Mouse (Mus musculus): ENCODE measurements at regions not wholly inside any gene's neighbourhood (a gene's known extent, or its start where the extent isn't known, plus 50 kb on each side); places are given as distances from the start of the nearest gene placed in this dataset.

DNA sequence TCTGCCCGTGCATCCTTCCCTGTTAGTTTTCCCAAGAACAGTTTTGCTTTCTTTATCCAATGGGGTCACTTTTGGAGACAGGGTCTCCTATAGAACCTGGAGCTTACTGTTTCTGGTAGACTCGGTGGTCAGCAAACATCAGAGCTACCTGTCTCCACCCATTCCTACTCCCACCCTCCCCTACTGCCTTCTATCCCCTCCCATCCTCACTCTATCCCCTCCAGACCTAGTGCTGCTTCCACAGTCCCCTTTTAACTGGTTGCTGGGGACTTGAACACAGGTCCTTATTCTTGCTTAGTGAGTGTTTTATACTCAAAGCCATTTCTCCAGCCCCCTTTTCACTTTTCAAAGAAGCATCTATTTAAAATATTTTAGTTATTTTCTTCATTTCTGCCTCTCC lies 189.4 kb upstream of the Fat4 start:
- DNase-seq (ENCODE audit: low read depth): no peak

DNA sequence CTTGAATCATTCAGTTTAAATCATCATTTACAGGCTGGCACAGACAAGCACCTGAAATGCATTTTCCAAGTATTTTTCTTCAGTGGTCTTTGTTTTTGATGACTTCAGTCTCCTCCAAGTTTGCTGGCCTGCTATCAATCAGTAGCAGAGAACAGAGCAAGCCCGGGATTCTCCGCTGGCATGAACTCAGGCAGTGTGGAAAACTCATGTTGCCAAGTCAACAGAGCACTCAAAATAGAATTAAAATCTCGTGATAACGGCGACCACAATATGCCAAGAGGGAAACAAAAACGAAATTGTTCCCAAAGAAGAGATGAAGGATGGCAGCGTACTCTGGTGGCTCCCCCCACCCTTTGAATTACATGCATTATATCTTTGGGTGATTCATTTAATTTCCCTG lies 190.9 kb upstream of the Fat4 start:
- DNase-seq (ENCODE audit: low read depth): no peak

DNA sequence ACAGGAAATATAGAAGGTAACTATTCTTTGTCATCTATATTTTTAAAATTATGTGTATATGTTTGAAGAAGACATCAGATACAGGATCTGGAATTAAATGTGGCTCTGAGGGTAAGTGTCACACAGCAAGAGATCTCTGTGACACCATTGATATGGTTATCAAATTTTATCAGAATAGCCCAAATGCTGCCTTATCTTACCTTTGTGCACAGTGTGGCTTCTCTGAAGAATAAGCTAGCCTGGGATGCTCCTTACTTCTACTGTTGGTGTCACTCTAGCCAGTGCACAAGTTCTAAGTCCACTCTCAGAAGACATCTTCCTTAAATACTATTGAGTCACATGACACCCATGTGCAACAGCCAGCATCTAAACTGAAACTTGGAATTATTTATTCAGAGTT lies 194.0 kb upstream of the Fat4 start:
- no peak for DNase-seq (ENCODE audit: low read depth)

DNA sequence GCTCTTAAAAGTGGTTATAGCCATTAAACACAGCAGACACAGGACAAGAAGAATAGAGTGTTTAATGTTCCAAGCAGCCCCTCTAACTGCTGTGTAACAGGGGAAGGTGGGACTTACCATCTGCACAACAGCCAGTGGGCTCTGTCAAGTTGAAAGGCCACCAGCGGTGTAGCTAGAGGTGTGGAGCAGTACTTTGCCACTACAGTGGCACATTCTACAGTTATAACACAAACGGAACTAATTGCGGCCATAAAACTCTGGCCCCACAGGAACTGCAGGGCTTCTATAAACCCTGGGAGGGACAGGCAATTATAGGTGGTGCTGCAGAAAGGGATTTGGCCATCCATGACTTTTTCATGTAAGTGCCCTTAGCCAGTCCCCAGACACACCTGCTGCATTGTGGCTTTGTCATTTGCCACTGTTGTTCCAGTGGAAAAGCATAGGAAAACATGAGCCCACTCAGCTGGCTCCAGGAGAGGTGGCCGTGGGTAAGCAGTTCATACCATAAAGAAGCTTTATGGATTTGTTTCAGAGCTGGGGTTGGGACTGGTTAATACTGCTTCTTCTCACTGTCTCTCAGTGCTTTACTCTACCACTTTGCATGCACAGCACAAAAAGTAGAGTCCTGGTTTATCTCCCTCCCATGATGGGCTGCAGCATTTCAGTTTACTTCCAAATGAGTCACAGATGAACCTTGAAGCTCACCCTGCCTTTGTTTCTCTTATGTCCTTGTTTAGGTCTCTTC lies 199.8 kb upstream of the Ankrd50 start:
- no peak for DNase-seq (ENCODE audit: low read depth)

DNA sequence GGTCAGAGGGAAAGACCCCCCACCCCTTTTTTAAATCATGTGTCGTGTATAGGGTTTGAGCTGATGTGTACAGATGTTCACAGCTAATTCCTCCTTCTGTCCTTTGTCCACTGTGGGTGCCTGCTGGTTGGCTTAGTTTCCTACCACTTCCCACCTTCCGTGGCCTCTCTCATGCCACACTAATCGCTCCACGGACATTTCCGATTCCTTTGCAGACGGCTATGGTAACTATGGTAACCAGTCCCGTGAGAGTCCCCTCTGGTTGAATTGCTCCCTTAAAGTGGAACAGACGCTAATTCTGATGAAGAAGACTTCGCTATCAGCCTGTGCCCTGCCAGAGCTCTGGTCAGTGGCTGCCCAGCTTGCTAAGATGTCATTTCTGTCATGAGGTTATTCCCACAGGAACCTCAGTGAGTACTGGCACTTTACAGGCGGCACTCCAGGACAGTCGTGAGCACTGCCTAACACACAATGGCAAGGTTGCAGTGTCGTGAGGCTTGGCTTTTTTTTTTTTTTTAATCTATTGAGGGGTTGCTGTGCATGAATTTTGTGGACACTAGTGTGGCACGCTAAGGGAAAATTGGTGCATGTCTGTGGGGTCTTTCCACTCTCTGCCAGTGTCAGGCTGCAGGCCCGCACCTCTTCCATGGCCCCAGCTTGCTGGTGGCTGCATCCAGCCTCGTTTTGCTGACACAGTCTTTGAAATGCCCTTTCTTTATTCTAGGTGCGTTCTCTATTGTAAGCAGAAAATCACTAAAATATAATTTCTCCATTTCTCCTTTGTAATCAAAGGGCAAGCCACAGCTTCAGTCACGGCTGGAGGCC lies 179.2 kb upstream of the Ankrd50 start:
- DNase-seq (ENCODE audit: low read depth): no peak

DNA sequence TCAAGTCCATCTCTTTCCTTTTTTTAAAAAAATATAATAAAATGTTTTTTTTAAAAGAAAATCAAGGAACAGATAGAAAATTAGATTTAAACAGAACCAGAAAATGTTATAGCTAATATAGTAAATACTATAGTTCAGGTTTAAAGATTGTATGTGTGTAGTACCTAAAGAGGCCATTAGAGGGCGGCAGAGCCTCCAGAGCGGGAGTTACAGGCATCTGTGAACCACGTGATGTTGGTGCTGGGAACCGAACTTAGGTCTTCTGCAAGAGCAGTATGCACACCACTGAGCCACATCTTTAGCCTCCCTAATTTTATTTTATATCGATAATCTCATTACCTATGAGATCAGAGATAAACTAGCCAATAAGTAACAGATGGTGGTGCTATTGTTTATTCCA lies 178.4 kb upstream of the Ankrd50 start:
- DNase-seq (ENCODE audit: low read depth): no peak

DNA sequence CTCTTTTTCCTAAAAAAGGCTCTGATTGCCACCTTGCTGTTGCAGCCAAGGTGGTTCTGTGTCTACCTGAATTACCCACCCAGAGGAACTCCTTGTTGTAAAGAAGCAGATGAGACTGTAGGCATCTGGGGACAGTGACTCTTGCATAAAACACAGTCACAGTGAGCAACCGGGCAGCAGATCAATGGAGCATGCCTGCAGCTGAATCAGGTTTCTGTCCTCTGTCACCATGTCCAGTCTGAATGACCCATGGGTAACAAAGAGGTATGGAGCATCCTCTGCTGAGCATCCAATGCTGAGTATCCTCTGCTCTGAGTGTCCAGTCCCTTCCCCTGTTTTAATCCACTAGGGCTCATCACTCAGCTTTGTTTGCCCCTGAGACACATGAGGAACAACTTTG lies 172.1 kb upstream of the Ankrd50 start:
- no peak for DNase-seq (ENCODE audit: low read depth)

DNA sequence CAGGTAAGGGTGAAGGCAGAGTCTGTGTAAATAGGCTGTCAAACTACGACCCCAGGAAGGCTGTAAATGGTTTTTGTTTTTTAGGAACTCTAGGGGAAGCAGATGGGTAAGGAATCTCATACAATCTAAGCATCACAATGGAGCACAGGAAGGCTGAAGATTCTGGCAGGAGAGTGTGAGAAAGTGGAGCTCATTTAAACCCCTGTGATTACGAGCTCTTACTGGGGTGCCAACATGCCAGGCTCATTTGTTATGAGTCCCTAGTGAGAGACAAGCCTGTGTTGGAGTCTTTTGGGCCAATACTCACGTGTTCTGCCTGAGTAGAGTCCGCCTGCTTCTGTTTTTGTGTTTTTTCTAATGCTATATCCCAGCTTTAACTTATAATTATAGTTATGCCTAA lies 169.3 kb upstream of the Ankrd50 start:
- no peak for DNase-seq (ENCODE audit: low read depth)

DNA sequence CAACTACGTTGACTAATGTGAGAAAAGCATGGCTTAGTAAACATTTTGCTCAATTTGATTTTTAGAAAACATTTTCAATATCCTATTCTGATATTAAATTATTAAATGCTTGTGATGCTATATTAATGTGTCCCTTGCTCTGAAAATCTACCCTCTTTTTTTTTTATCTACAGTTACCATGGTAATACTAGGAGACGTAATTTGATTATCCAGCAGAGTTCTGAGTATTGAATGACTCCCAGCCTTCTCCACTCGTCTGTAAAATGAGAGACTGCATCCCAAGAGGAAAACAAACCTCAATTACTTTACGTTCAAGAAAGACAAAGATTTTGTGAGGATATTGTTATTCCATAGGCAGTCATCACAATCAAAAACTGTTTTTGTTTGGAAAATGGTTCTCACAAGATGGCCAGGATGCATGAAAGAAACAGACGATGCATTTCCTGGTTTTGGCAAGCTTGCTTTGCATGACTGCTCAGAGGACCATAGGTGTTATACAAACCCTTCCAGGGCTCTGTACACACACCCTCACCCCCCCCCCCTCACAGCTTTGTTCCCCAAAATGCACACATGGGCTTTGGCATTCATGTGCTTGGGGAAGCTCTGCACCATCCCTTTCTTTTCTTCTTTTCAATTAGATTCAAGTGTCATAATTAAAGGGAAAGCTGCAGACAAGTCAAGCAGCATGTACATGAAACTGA lies 168.5 kb upstream of the Ankrd50 start:
- DNase-seq (ENCODE audit: low read depth): no peak

DNA sequence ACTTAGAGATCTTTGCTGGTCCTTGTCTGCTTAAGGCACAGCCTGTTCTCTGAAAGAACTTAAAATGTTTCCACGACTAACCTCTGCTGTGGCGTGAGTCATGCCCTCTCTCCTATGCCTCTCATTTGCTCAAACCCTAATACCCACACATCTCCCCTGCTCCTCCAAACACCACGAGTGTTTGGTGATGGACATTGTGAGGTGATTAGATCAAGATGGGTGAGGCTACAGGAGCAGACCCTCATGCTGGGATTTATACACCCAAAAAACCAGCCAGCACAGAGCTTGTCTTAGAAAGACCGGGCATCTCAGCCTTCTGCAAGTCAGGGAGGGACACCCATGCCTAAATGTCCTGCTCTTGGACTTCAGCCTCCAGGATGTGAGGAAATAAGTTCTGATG lies 165.5 kb upstream of the Ankrd50 start:
- DNase-seq (ENCODE audit: low read depth): no peak

DNA sequence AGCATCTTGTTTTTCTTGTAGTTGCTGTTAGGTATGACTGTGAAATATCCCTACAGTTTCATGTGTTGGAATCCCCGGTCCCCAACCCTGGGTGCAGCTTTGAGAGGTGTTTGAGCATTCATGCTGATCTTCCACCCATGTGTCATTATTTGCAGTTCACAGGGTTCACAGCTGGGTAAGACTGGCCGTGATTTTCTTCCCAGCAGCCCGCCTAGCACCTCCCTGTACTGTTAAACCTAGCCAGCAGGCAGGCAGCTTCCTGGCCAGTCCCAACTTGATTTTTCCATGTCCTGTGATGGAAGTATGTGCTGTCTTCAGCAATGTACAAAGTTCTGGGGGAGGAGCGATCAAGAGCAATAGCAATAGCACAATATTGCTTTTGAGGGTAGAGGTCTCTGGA lies 164.0 kb upstream of the Ankrd50 start:
- DNase-seq (ENCODE audit: low read depth): no peak

DNA sequence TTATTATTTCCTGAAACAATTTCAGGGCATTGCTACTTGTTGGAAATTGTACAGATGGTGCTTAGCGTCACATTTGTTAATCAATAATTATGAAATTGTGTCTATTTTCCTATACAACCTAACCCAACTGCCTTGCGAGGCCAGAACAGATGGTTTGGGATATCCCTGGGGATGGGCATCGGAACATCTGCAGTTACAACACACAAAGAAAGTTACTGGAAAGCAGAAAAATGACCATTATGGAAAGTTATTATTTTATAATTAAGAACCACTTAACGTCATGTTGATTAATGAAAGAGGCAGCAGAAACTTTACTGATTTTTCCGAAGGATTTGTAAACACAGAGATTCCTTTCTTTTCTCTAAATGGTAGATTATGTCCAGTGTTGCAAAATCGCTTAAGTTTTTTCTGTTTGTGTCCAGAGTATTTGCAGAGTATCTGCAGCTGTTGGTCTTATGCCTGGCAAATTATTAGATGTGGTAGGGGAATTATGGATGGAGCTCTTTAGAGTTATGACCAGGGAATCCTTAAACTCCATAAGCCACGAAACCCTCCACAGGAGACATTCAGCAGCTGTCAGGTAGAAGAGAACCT lies 163.2 kb upstream of the Ankrd50 start:
- no peak for DNase-seq (ENCODE audit: low read depth)

DNA sequence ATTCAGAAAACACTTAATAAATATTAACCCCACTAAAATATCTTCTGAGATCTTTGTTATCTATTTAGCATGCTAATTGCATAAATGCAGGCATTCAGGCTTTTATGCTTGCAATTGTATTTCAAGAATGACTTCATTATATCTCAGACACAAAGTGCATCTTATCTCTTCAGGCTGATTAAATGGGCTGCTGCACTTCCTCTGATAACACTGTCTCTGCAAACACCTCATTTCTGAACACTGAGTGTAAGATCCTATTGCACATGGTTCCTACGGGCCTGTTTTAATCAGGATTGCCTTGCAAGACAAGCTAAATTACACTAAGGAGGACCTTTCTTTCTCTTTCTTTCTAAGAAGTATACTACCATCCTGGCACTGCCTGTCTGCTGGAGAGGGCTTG lies 157.1 kb upstream of the Ankrd50 start:
- no peak for DNase-seq (ENCODE audit: low read depth)

DNA sequence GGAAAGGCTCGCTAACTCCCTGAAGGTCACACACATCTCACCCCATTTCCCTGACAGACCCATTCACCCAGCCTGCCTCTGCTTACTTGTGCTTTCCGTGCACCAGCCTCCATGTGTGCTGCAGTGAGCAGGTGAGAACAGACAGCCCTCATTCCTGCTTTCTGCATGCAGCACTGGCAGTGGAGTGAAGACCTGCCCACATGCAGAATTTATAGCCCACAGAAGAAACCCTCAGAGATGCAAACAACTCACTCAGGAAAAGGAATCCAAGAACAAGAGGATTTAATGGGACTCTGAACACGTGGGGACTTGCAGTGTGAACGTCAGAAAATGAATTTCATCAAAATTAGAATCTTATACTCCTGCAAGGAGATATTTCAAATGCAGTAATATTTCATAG lies 152.2 kb upstream of the Ankrd50 start:
- DNase-seq (ENCODE audit: low read depth): no peak

DNA sequence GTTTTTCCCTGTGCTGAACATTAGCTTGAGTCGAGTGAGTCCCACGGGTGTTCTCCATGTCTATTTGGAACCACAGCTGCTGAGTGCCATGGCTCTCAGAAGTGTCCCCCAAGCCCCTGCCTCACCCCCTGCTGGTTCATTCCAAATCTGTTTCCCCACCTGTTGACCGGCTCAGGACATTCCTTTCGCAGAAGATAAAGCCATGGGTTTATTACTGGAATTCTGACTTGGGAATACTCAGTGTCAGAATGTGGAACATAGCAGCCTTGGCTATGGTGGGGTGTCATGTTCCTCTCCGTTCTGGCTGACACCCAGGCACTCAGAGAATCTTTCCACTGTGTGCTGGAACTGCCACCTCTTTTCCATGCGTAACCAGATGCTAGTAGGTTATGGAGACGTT lies 148.7 kb upstream of the Ankrd50 start:
- no peak for DNase-seq (ENCODE audit: low read depth)

DNA sequence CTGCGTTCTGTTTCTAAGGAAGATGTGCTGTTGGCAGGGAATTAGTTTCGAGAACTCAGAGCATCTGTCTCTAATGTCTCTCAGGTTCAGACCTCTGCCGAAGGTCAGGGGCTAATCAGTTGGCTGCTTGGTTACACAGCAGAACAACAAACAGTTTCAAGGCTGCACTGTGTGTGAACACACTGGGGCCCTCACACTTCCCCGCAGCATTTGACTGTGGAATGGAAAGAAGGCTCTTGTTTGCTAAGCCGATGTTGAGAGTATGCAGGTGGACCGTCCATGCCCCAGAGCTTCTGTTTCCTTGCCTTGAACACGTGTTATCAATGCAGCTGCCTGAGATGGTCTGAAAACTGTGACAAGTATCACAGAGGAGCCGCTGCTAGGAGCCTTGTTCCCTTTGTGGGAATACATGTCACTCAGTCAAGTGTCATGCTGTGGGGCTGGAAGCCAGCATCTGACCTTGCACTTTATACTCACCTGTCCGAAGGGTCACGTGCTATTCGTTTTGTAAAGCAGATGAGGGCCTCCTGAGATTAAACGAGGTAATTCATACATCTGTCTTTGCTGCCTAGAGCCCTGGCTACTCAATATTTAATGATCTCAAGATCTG lies 141.0 kb upstream of the Ankrd50 start:
- no peak for DNase-seq (ENCODE audit: low read depth)

DNA sequence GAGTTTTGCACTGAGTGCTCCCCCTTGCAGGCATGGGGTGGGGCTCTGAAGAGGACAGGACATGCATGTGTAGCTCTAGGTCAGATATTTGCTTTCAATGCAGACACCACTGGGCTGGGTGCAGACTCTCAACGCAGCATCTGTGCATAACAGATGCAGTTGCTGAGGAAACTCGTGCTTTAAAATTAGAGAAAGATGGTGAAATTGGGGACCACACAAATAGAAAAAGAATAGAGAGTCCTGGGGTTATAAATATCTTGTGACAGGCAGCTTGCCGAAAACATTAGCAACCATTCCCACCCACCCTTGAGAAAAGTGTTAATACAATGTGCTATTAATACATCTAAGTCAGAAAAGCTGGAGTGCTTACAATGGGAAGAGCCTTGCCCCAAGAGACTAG lies 133.3 kb upstream of the Ankrd50 start:
- DNase-seq (ENCODE audit: low read depth): no peak

DNA sequence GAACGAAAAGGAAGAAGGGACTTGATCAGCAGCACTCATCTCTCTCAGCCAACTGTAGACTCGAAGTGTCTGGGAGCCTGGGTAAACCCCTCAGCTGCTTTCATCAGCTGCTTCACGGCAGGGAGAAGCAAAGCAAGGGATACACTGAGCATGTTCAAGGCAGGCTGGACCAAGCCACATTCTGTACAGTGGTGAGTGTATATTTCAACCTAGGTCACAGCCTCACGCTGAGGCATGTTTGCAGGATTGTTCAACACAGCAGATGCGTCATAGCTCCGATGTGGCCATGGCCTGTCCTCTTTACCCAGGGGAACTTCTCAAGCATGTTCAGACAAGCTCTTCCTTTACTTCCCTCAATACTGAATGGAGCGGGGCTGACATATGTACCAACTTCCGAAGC lies 132.6 kb upstream of the Ankrd50 start:
- no peak for DNase-seq (ENCODE audit: low read depth)

DNA sequence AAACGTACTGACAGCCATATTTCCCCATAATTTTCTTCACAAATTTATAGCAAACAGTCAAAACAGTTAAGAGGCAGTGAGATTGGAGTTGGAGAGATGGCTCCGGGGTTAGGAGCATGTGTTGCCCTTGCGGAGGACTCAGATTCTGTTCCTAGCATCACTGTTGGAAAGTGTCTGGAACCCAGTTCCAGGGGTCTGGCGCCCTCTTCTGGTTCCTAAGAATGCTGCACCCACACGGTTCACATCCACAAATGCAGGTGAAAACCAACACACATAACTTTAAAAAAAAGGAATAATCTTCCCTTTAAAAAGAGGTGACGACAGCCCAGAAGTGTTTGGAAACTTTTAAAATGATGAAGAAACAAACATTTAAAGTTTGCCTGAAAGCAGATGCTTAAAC lies 129.1 kb upstream of the Ankrd50 start:
- DNase-seq (ENCODE audit: low read depth): no peak

DNA sequence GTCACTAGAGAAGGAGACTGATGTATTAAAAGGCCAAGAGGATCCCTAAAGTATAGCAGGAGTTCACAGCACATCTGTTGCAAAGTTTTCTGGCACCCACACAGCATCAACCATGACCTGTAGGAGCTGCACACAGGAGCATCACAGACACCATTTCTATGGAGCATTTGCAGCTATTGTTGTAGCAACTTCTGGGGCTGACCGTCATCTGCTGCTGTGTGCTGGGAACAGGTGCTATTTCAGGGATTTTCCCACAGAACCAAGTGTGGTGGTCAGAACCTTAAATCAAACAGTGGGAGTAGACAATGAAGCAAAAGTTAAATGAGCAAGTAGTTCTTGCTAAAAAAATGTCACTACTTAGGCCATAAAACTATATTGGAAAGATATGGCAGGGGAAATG lies 106.9 kb upstream of the Ankrd50 start:
- DNase-seq (ENCODE audit: low read depth): no peak

DNA sequence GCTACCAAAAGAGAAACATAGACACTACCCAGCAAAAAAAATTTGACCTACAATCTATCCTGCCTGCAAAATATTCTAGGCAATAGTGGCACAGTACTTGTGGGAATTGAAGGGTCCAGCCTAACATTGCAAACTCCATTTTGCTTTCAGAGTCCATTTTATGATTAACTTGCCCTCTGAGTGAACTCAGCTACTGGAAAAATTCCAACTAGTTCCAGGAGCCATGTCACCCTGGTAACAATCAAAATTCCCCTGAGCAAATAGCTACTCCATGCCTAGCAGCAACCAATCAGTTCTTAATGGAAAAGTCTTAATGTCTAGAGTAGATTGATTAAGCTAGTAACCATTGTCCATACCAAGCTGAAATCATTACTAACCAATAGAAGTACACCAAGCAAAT lies 104.3 kb upstream of the Ankrd50 start:
- no peak for DNase-seq (ENCODE audit: low read depth)

DNA sequence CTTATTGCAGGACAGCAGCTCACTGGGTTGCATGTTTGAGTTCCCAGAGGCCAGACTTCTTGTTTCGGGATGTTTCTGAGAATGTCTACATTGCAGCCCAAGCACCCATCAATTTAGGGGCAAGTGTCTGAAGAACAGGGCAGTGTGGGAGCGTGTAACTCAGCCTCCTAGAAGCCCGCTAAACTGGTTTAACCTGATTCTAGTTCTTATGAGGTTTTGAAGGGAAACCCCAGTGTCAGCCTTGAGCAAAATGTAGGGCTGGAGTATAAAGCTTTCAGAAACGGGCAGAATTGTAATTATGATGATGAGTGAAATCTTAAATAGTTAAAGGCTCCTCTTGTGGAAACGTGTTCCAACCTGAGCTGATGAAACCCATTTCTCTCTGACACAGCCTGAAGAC lies 100.9 kb upstream of the Ankrd50 start:
- DNase-seq (ENCODE audit: low read depth): no peak

All from fibroblast of lung, adult 2 months (primary cell).